ENCODE assay signal across 18 mouse cellular contexts in genomic region chr7:89410294-89410693, GRCm38 (mm10). TPM values are rescaled to one million over a fixed set of nuclear protein-coding genes. Genes with fewer than 3 reads are reported as not detected.
DNase-seq lines count a peak whose midpoint lies in the region; ATAC-seq lines count a peak whose summit lies in the region.
"Had no signal": no experiment of that assay in that cellular context is flagged by ENCODE, and none has a peak within 500 bp of the region (broad histone marks: within the 10 kb centered on the region; RNA-seq: fewer than 3 reads in every experiment).

No protein-coding gene starts in this region.

- no peaks in the 10 kb centered on the region for H3K27me3 ChIP-seq in heart, embryonic 10.5 days (ENCODE audit: insufficient read depth, poor library complexity, severe bottlenecking)
- H3K27me3 ChIP-seq in kidney, embryonic 15.5 days, result no peaks in the 10 kb centered on the region
- no peaks in the 10 kb centered on the region for H3K27me3 ChIP-seq in limb, embryonic 12.5 days
- no peaks in the 10 kb centered on the region for H3K27me3 ChIP-seq in midbrain, embryonic 16.5 days (ENCODE audit: control insufficient read depth, insufficient read depth, low read depth, low read length)
- H3K27me3 ChIP-seq: embryonic facial prominence, embryonic 12.5 days; forebrain, embryonic 15.5 days had no signal

- peak overlapping the region; percentile 29; the same call in 1 of the 2 replicates for H3K27ac ChIP-seq in heart, embryonic 10.5 days
- H3K27ac ChIP-seq in brown adipose tissue, adult 24 weeks (replicated peaks; ENCODE audit: low read depth, low read length), result peak overlapping the region; percentile 74
- peak overlapping the region; percentile 87 for H3K27ac ChIP-seq in kidney, embryonic 15.5 days
- peak overlapping the region; percentile 50; the same call in 1 of the 2 replicates for H3K27ac ChIP-seq in limb, embryonic 12.5 days
- no peak overlapping the region for H3K27ac ChIP-seq in midbrain, embryonic 16.5 days (ENCODE audit: low read length)
- H3K27ac ChIP-seq: embryonic facial prominence, embryonic 12.5 days; forebrain, embryonic 15.5 days; hindbrain, embryonic 10.5 days; macrophage had no signal

- no peaks in the 10 kb centered on the region for H3K9me3 ChIP-seq in heart, embryonic 10.5 days
- no peaks in the 10 kb centered on the region for H3K9me3 ChIP-seq in kidney, embryonic 15.5 days (replicated peaks)
- H3K9me3 ChIP-seq in limb, embryonic 12.5 days, result no peaks in the 10 kb centered on the region
- no peaks in the 10 kb centered on the region for H3K9me3 ChIP-seq in midbrain, embryonic 16.5 days (replicated peaks; ENCODE audit: control insufficient read depth, low read length, poor library complexity, severe bottlenecking)
- H3K9me3 ChIP-seq: embryonic facial prominence, embryonic 12.5 days; forebrain, embryonic 15.5 days; hindbrain, embryonic 10.5 days had no signal

- whole genome bisulfite sequencing in heart, embryonic 10.5 days, result 76% methylated on average over 4 of the region's 4 CpGs
- 27% methylated on average over 4 of the region's 4 CpGs for WGBS in kidney, embryonic 15.5 days
- WGBS in limb, embryonic 12.5 days, result 59% methylated on average over 4 of the region's 4 CpGs
- 72% methylated on average over 4 of the region's 4 CpGs for WGBS in midbrain, embryonic 16.5 days

- H3K9ac ChIP-seq in kidney, embryonic 15.5 days, result no peak overlapping the region
- H3K9ac ChIP-seq in limb, embryonic 12.5 days (replicated peaks), result no peak overlapping the region
- H3K9ac ChIP-seq in midbrain, embryonic 16.5 days (ENCODE audit: low read depth, low read length), result no peak overlapping the region
- H3K9ac ChIP-seq: embryonic facial prominence, embryonic 12.5 days; forebrain, embryonic 15.5 days had no signal

- no peak overlapping the region for H3K4me3 ChIP-seq in heart, embryonic 10.5 days
- H3K4me3 ChIP-seq in brown adipose tissue, adult 24 weeks (ENCODE audit: insufficient read depth, low read depth, low read length), result peak overlapping the region; percentile 40
- H3K4me3 ChIP-seq in kidney, embryonic 15.5 days (replicated peaks), result peak overlapping the region; percentile 17
- H3K4me3 ChIP-seq in limb, embryonic 12.5 days (replicated peaks), result no peak overlapping the region
- no peak overlapping the region for H3K4me3 ChIP-seq in midbrain, embryonic 16.5 days (ENCODE audit: low read depth, low read length)
- H3K4me3 ChIP-seq: embryonic facial prominence, embryonic 12.5 days; forebrain, embryonic 15.5 days; hindbrain, embryonic 10.5 days had no signal

- H3K4me1 ChIP-seq in heart, embryonic 10.5 days, result peaks cover 30% of the 10 kb centered on the region
- peaks cover 37% of the 10 kb centered on the region for H3K4me1 ChIP-seq in brown adipose tissue, adult 24 weeks (ENCODE audit: control insufficient read depth, insufficient read depth, insufficient read length, low read length)
- H3K4me1 ChIP-seq in kidney, embryonic 15.5 days, result peaks cover 90% of the 10 kb centered on the region
- peaks cover 54% of the 10 kb centered on the region for H3K4me1 ChIP-seq in limb, embryonic 12.5 days (replicated peaks)
- H3K4me1 ChIP-seq in midbrain, embryonic 16.5 days (ENCODE audit: control insufficient read depth, insufficient read depth, low read length), result peaks cover under 1% of the 10 kb centered on the region; the same call in 1 of the 2 replicates

- H3K36me3 ChIP-seq in heart, embryonic 10.5 days, result peaks cover 20% of the 10 kb centered on the region
- peaks cover 59% of the 10 kb centered on the region for H3K36me3 ChIP-seq in kidney, embryonic 15.5 days
- peaks cover 48% of the 10 kb centered on the region for H3K36me3 ChIP-seq in limb, embryonic 12.5 days
- H3K36me3 ChIP-seq in midbrain, embryonic 16.5 days (ENCODE audit: control insufficient read depth, insufficient read depth, low read length), result no peaks in the 10 kb centered on the region
- H3K36me3 ChIP-seq: forebrain, embryonic 15.5 days had no signal

- ATAC-seq in kidney, embryonic 15.5 days (replicated peaks; ENCODE audit: low FRiP score), result peak; percentile 87
- no peak for ATAC-seq in limb, embryonic 12.5 days (ENCODE audit: insufficient number of reproducible peaks, insufficient read depth, low FRiP score, low TSS enrichment, low read depth)
- ATAC-seq in midbrain, embryonic 16.5 days, result no peak
- ATAC-seq: forebrain, embryonic 15.5 days; inflammation-experienced regulatory T-cells, adult 6 months had no signal

- intact Hi-C loops in heart, postnatal 36 days (cut with DNase I), result no loop called here

- H3K4me2 ChIP-seq in kidney, embryonic 15.5 days, result peak overlapping the region; percentile 88
- H3K4me2 ChIP-seq in limb, embryonic 12.5 days, result peak overlapping the region; percentile 31
- H3K4me2 ChIP-seq in midbrain, embryonic 16.5 days (ENCODE audit: low read length), result no peak overlapping the region
- H3K4me2 ChIP-seq: embryonic facial prominence, embryonic 12.5 days; forebrain, embryonic 15.5 days; midbrain, embryonic 11.5 days had no signal

- no peak for DNase-seq in heart, embryonic 10.5 days (ENCODE audit: low spot score)
- no peak for DNase-seq in heart, postnatal 36 days
- DNase-seq in urinary bladder, postnatal 25 days (ENCODE audit: low spot score), result no peak
- DNase-seq: adrenal gland, postnatal 10 days; B cell, adult 2 months; cerebellum, adult 8-10 months; lung, adult 18-20 months; thymus, postnatal 25 days had no signal

RNA-seq across cellular contexts. Expression of gene Fzd4, which starts 6.1 kb away (rescaled TPM):
- 9.2 and 9.7 TPM in 2 replicates for polyA plus RNA-seq in heart, embryonic 10.5 days (2016; fragmentation: Nextera tagmentation; extraction: Ambion mirVana)
- 10 to 100 TPM; 31.6 to 35.8 TPM for total RNA-seq in heart, postnatal 36 days (2021)
- polyA plus RNA-seq in brown adipose tissue, adult 24 weeks (2012; ENCODE audit: insufficient read depth, insufficient read length, missing spikeins), result 57.1 and 88.8 TPM in 2 replicates
- 27.1 and 27.5 TPM in 2 replicates for polyA plus RNA-seq in kidney, embryonic 15.5 days (2015; fragmentation: Nextera tagmentation; extraction: Ambion mirVana)
- 13.2 and 14.8 TPM in 2 replicates for polyA plus RNA-seq in limb, embryonic 12.5 days (2016; fragmentation: Nextera tagmentation; extraction: Ambion mirVana)
- 1.6 and 1.7 TPM in 2 replicates for polyA plus RNA-seq in midbrain, embryonic 16.5 days (2015; fragmentation: Nextera tagmentation; extraction: Ambion mirVana)
- polyA plus RNA-seq: inflammation-experienced regulatory T-cells, adult 6 months had no signal

RNA-seq across cellular contexts. Expression of gene Tmem135, which starts 6.3 kb away (rescaled TPM):
- polyA plus RNA-seq in heart, embryonic 10.5 days (2016; fragmentation: Nextera tagmentation; extraction: Ambion mirVana), result 29.2 and 30.1 TPM in 2 replicates
- 10 to 100 TPM; 43.3 to 51.3 TPM for total RNA-seq in heart, postnatal 36 days (2021)
- polyA plus RNA-seq in brown adipose tissue, adult 24 weeks (2012; ENCODE audit: insufficient read depth, insufficient read length, missing spikeins), result 128 and 134 TPM in 2 replicates
- 33.7 and 34.0 TPM in 2 replicates for polyA plus RNA-seq in kidney, embryonic 15.5 days (2015; fragmentation: Nextera tagmentation; extraction: Ambion mirVana)
- 20.6 and 25.0 TPM in 2 replicates for polyA plus RNA-seq in limb, embryonic 12.5 days (2016; fragmentation: Nextera tagmentation; extraction: Ambion mirVana)
- polyA plus RNA-seq in midbrain, embryonic 16.5 days (2015; fragmentation: Nextera tagmentation; extraction: Ambion mirVana), result 26.9 and 28.8 TPM in 2 replicates

Comparison
In these comparisons a context has a peak if more than half of its experiments do, and no peak if none do; other contexts are left out.
1. H3K4me3 ChIP-seq: peak in brown adipose tissue, adult 24 weeks (single experiment) and kidney, embryonic 15.5 days (single experiment); none in heart, embryonic 10.5 days (single experiment), limb, embryonic 12.5 days (single experiment) and midbrain, embryonic 16.5 days (single experiment).